Mouse (Mus musculus) hindbrain, postnatal 0 days (tissue): Measurements from ENCODE around the gene Ints11. TPM values are rescaled to one million over a fixed set of nuclear protein-coding genes. Genes with fewer than 3 reads are reported as not detected.
A peak's percentile ranks its signal among the peaks of the same experiment; 100 is the strongest.

Experiments
- ATAC-seq: fragments of 200-750 bp; cut with Nextera tagmentation; 2 replicates; pipeline ENCODE4 v1.8.0; 2017; ENCODE audit warnings: mild to moderate bottlenecking, moderate TSS enrichment, moderate library complexity
- DNase-seq: peaks from one replicate; pipeline ENCODE4 v3.0.0-alpha.2; 2015; ENCODE audit warnings: low spot score
- H3K27ac ChIP-seq: fragments of 300-500 bp; sonication (generic); 2 replicates; pipeline ENCODE4 v1.5.1; 2014; ENCODE audit warnings: mild to moderate bottlenecking
- H3K27me3 ChIP-seq: fragments of 300-500 bp; sonication (generic); 2 replicates; pipeline ENCODE4 v1.6.1; 2014; ENCODE audit warnings: low read length, mixed read lengths; ENCODE audit not compliant: insufficient read depth
- H3K36me3 ChIP-seq: fragments of 300-500 bp; sonication (generic); 2 replicates; pipeline ENCODE4 v1.6.1; 2014; ENCODE audit warnings: low read length, mixed read lengths; ENCODE audit not compliant: insufficient read depth
- H3K4me1 ChIP-seq: fragments of 300-500 bp; sonication (generic); 2 replicates; pipeline ENCODE4 v1.6.1; 2014; ENCODE audit warnings: antibody characterized with exemption, low read length, mixed read lengths; ENCODE audit not compliant: insufficient read depth
- H3K4me2 ChIP-seq: fragments of 300-500 bp; sonication (generic); 2 replicates; pipeline ENCODE4 v1.6.1; 2014; ENCODE audit warnings: low read depth, mild to moderate bottlenecking, low read length, moderate library complexity, mixed read lengths
- H3K4me3 ChIP-seq: fragments of 300-500 bp; sonication (generic); 2 replicates; pipeline ENCODE4 v1.5.1; 2014; ENCODE audit warnings: low read length
- H3K9ac ChIP-seq: fragments of 300-500 bp; sonication (generic); replicated peaks from 2 replicates; pipeline ENCODE4 v1.6.1; 2014; ENCODE audit warnings: mild to moderate bottlenecking, low read length, moderate library complexity, mixed read lengths
- H3K9me3 ChIP-seq: fragments of 300-500 bp; sonication (generic); 2 replicates; pipeline ENCODE4 v1.6.1; 2016; ENCODE audit warnings: low read length, mixed read lengths
- CTCF ChIP-seq: IDR thresholded peaks from 2 replicates; pipeline ENCODE4 v1.5.1; 2016; ENCODE audit warnings: antibody characterized with exemption, control low read depth, low read depth
- WGBS: fragments of 180-500 bp; shearing (Covaris S2); extraction: QIAGEN DNeasy Blood & Tissue Kit; methylation state at CpG from one replicate; pipeline ENCODE4 v1.1.7; 2014; 5-methylcytosine and 5-hydroxymethylcytosine counted together
- polyA plus RNA-seq: library from polyadenylated mRNA; unstranded; fragments of >200 nt; fragmentation: Nextera tagmentation; extraction: Ambion mirVana; gene quantifications from 2 replicates; pipeline ENCODE4 v1.2.1, GENCODE M21; 2015
- total RNA-seq: library from RNA; depleted of rRNA; stranded (reverse); fragments of >200 nt; gene quantifications from 2 replicates; pipeline ENCODE4 v1.2.3, GENCODE M21; 2014

Gene Ints11
- total and polyA plus RNA-seq, 2 experiments from 2014 or later, result 49.9 to 51.3 TPM

DNA sequence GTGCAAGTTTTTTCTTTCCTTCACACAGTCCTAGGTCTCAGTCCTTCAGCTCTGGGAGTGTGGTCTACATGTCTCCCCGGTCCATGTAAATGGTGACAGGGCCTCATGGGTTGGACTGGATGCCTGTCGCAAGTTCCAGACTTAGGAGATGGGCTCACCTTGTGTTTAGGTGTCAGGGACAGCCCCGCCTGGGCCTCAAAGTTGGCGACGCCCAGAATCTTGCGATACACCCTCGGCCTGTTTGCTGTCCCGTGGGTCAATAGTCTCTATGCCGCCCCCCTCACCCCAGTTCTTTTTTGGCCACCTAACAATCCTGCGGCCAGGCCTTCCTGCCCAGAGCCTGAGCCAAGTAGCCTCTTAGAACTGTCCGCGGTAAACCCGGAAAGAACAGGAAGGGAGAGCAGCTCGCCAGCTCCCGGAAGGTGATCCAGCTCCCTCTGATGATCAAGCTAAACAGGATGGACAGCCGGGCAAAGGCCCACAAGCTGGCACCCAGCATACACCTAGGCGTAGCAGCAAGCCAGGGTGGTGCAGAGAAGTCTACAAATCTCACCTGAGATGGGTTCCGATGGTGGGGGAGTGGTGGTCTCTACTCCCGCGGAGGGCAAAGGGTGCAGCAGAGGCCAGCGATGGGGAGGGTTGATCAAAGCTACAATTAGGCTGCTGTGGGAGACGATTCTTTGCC is 590 bp upstream of the Ints11 start:
- Histone ChIP-seq H3K4me1 (peaks cover 5% of the 10 kb centered on the region), H3K27ac (peak overlapping the region; percentile 76; the same call in 1 of the 2 replicates), H3K9ac (peak overlapping the region; percentile 71), H3K36me3 (peaks cover 22% of the 10 kb centered on the region), H3K9me3 (no peaks in the 10 kb centered on the region), H3K4me2 (peak overlapping the region; percentile 77), H3K4me3 (peak overlapping the region; percentile 56), H3K27me3 (no peaks in the 10 kb centered on the region)
- no peak for TF ChIP-seq CTCF
- no peak for DNase-seq
- ATAC-seq, result peak; percentile 60; the same call in 1 of the 2 replicates
- WGBS, result 8% methylated on average over 22 of the region's 22 CpGs

DNA sequence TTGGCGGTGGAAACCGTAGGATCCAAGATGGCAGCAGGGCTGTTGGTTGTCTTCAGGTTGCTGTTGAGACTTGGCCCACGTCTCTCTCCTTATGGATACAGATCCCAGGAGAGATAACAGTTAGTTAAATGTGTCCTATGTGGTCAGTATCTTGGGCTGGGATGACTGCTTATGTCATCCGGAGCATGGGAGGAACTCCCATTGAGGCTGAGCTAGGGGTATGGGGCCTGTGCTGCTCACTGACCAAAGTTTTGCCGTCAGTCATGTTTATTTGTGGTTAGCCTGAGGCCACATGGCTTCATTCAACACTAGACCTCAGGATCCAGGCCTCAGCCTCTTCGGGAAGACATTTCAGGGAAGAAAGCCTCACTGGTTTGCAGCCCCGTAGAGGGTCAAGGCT is 2.1 kb downstream of the Ints11 start:
- no peak for TF ChIP-seq CTCF
- no peak overlapping the region for H3K9ac ChIP-seq
- 89% methylated on average over 7 of the region's 7 CpGs for WGBS
- DNase-seq (no peak), ATAC-seq (no peak)
- H3K4me1 ChIP-seq, result peaks cover 5% of the 10 kb centered on the region
- H3K27me3 ChIP-seq, result no peaks in the 10 kb centered on the region
- no peaks in the 10 kb centered on the region for H3K9me3 ChIP-seq
- H3K27ac ChIP-seq, result no peak overlapping the region
- no peak overlapping the region for H3K4me2 ChIP-seq
- no peak overlapping the region for H3K4me3 ChIP-seq
- H3K36me3 ChIP-seq, result peaks cover 30% of the 10 kb centered on the region

DNA sequence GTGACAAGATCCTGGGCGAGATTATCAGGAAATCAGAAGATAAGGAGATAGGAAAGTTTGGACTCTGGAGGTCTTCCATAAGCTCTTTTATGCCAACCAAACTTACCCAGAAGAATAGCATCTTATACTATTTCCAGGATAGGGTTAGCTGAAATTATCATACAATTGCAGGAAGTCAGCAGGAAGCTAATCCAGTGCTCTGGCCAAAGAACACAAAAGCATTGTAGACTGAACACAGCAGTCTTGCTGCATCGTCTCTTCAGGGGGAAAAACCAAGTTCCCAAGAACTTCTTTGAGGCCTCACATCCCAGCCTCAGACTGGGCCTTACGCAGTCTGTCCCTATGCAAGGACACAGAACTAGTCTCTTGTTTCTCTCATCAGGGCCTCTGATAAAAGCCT is 14.2 kb downstream of the Ints11 start:
- Histone ChIP-seq H3K4me1 (no peaks in the 10 kb centered on the region), H3K4me2 (no peak overlapping the region), H3K4me3 (no peak overlapping the region), H3K9ac (no peak overlapping the region), H3K9me3 (no peaks in the 10 kb centered on the region), H3K36me3 (peaks cover 34% of the 10 kb centered on the region), H3K27ac (no peak overlapping the region), H3K27me3 (no peaks in the 10 kb centered on the region)
- no peak for TF ChIP-seq CTCF
- no peak for ATAC-seq
- WGBS, result 80% methylated on average over 3 of the region's 3 CpGs
- DNase-seq, result no peak

DNA sequence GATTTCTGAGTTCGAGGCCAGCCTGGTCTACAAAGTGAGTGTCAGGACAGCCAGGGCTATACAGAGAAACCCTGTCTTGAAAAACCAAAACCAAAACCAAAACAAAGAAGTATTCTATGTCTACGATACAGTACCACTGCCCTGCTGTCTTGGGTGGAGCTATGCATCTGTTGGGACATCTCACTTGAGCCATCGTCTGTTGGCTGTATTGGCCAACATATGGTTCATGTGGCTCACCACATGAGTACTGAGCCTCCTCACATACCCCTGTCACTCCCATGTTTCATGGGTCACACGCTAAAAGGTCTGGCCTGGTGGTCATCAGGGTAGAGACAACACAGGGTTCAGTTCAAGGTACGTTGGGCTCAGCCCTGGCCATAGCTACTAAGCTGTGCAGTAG is 17.0 kb downstream of the Ints11 start:
- Histone ChIP-seq H3K4me1 (no peaks in the 10 kb centered on the region), H3K4me2 (no peak overlapping the region), H3K27ac (no peak overlapping the region), H3K9ac (no peak overlapping the region), H3K4me3 (no peak overlapping the region), H3K36me3 (peaks cover 42% of the 10 kb centered on the region), H3K9me3 (no peaks in the 10 kb centered on the region), H3K27me3 (no peaks in the 10 kb centered on the region)
- ATAC-seq (no peak), DNase-seq (no peak)
- TF ChIP-seq CTCF, result no peak
- 95% methylated on average over 5 of the region's 5 CpGs for WGBS

DNA sequence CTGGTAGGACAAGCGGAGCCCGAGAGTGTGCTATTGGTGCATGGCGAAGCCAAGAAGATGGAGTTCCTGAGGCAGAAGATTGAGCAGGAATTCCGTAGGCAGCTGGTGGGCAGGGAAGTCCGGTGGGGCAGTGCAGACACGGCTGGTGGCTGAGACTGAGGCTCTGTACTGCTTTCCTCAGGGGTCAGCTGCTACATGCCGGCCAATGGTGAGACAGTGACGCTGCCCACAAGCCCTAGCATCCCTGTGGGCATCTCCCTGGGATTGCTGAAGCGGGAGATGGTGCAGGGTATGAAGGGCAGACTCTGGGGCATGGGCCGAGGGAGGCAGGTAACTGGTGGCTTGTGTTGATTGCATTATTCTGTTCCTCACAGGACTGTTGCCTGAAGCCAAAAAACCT is 18.3 kb downstream of the Ints11 start:
- no peak for TF ChIP-seq CTCF
- ATAC-seq (no peak), DNase-seq (no peak)
- H3K4me1 ChIP-seq, result no peaks in the 10 kb centered on the region
- 85% methylated on average over 10 of the region's 10 CpGs for WGBS
- H3K9me3 ChIP-seq, result no peaks in the 10 kb centered on the region
- no peak overlapping the region for H3K4me3 ChIP-seq
- no peak overlapping the region for H3K4me2 ChIP-seq
- H3K27me3 ChIP-seq, result no peaks in the 10 kb centered on the region
- H3K27ac ChIP-seq, result no peak overlapping the region
- peaks cover 42% of the 10 kb centered on the region for H3K36me3 ChIP-seq
- H3K9ac ChIP-seq, result no peak overlapping the region

DNA sequence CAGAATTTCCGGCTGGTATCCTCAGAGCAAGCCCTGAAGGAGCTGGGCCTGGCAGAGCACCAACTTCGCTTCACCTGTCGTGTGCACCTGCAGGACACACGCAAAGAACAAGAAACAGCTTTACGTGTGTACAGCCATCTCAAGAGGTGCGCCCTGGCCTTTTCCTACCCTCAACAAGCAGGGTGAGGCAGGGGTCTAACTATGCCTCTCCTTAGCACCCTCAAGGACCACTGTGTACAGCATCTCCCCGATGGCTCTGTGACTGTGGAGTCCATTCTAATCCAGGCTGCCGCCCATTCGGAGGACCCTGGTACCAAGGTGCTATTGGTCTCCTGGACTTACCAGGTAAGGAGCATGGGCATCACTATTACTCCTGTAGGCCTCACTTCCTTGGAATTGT is 18.8 kb downstream of the Ints11 start:
- no peak for TF ChIP-seq CTCF
- H3K4me2 ChIP-seq, result no peak overlapping the region
- H3K36me3 ChIP-seq, result peaks cover 42% of the 10 kb centered on the region
- no peak for ATAC-seq
- H3K27ac ChIP-seq, result no peak overlapping the region
- H3K9me3 ChIP-seq, result no peaks in the 10 kb centered on the region
- H3K27me3 ChIP-seq, result no peaks in the 10 kb centered on the region
- no peak overlapping the region for H3K9ac ChIP-seq
- no peak overlapping the region for H3K4me3 ChIP-seq
- 96% methylated on average over 9 of the region's 9 CpGs for WGBS
- peaks cover 3% of the 10 kb centered on the region; the same call in 1 of the 2 replicates for H3K4me1 ChIP-seq
- DNase-seq, result no peak

DNA sequence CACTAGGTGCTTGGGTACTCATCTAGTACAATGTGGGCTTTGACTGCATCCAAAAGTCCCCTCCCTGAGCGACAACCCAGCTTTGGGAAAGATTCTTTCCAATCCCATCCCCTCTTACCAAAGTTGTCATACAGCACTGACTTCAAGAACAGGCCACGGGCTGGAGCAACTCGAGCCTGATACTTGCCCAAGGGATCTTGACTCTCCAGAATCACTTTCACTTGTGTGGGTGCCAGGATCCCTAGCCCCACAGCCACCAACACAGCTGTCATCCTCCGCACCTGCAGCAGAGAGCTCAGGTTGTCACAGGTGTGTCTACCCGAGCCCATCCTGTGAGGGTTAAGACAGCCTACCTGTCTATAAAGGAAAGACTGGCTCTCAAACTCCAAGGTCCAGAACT is 20.0 kb downstream of the Ints11 start:
- Histone ChIP-seq H3K4me3 (no peak overlapping the region), H3K36me3 (peaks cover 42% of the 10 kb centered on the region), H3K9ac (no peak overlapping the region), H3K4me2 (no peak overlapping the region), H3K4me1 (peaks cover 14% of the 10 kb centered on the region), H3K9me3 (no peaks in the 10 kb centered on the region), H3K27ac (no peak overlapping the region), H3K27me3 (no peaks in the 10 kb centered on the region)
- no peak for TF ChIP-seq CTCF
- WGBS, result 81% methylated on average over 5 of the region's 5 CpGs
- no peak for DNase-seq
- ATAC-seq, result no peak
